Mouse (Mus musculus): ENCODE measurements around the gene Hfm1. TPM values are rescaled to one million over a fixed set of nuclear protein-coding genes. Genes with fewer than 3 reads are reported as not detected.
A peak's percentile ranks its signal among the peaks of the same experiment; 100 is the strongest.

The Hfm1 gene
- not detected in 2 replicates for total RNA-seq (2015)
- total RNA-seq (2017), result 0.21 TPM in 1 of 2 replicates, not detected in the other

GRCm38 (mm10) chr5:106925488-106926368 is at the start of gene Hfm1:
Gene Hfm1, minus strand, starts transcription at chr5:106926321.
- ATAC-seq (replicated peaks; ENCODE audit: poor library complexity), result peak; percentile 88

GRCm38 (mm10) chr5:106973883-106974282 is 47.8 kb upstream of the Hfm1 start:
- no peak for ATAC-seq (replicated peaks; ENCODE audit: poor library complexity)

GRCm38 (mm10) chr5:106967578-106967977 is 41.5 kb upstream of the Hfm1 start:
- ATAC-seq (replicated peaks; ENCODE audit: poor library complexity), result peak; percentile 53

GRCm38 (mm10) chr5:106966443-106966842 is 40.3 kb upstream of the Hfm1 start:
- ATAC-seq (replicated peaks; ENCODE audit: poor library complexity), result no peak

GRCm38 (mm10) chr5:106964513-106965014 is 38.4 kb upstream of the Hfm1 start:
- peak; percentile 72 for ATAC-seq (replicated peaks; ENCODE audit: poor library complexity)

- ATAC-seq (replicated peaks; ENCODE audit: poor library complexity), result peak; percentile 80
Measured at GRCm38 (mm10) chr5:106963584-106964512, 37.7 kb upstream of the Hfm1 start, which contains the start of gene Cdc7. Gene Cdc7, plus strand, starts transcription at chr5:106964322.

- no peak for ATAC-seq (replicated peaks; ENCODE audit: poor library complexity)
Measured at GRCm38 (mm10) chr5:106960451-106960850, 34.3 kb upstream of the Hfm1 start.

DNA sequence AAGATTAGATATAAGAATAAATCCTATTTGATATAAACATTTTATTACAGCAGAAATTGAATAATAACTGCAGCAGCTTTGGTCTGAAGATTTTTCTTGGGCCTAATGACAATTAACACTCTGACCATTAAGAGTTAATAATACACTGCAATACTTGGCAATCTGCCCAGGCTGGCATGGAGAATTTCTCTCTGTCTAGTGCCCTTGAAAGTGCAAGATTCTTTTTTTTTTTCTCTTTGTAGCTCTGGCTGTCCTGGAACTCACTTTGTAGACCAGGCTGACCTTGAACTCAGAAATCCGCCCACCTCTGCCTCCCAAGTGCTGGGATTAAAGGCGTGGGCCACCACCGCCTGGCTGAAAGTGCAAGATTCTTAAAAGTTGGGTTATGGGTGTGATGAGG is 32.9 kb upstream of the Hfm1 start:
- ATAC-seq (replicated peaks; ENCODE audit: poor library complexity), result no peak

DNA sequence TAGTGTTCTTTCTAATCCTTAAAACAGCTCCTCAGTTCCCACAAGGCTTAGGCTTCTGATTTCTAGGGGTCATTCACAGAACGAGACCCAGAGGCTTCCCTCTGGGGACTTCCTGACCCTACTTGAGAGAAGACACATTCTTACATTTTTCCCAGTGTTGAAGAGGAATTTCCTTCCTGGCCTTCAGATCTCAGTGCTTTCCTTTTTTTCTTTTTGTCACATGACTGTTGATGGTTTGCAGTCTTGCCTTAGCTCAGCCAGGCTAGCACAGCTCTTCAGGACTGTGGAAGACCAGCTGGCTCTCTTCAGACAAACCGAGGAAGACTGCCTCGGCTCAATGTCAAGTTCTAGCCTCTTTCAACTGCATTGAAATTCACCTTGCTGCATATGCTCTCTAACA is 30.3 kb upstream of the Hfm1 start:
- no peak for ATAC-seq (replicated peaks; ENCODE audit: poor library complexity)

DNA sequence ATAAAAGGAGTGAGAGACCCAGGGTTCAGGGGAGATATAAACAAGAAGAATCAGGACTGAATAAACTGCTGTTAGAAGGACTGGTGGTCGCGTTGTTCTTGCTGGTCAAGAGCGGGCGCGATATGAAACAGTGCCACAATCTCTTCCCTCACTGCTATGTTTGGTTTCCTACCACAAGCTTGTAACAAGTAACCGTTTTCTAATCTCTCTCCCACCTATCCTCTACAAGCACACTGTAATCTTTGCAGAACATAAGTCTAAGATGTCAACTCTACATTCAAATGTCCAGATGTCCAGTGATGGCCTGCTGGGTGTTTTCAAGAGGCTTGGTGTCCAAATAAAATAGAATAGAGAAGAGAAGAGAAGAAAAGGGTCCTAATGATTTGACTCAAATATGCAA is 22.6 kb upstream of the Hfm1 start:
- no peak for ATAC-seq (replicated peaks; ENCODE audit: poor library complexity)

- ATAC-seq (replicated peaks; ENCODE audit: poor library complexity), result no peak
Measured at GRCm38 (mm10) chr5:106946342-106946741, 20.2 kb upstream of the Hfm1 start.

GRCm38 (mm10) chr5:106927996-106928395 is 1.9 kb upstream of the Hfm1 start:
- ATAC-seq (replicated peaks; ENCODE audit: poor library complexity), result peak; percentile 33

DNA sequence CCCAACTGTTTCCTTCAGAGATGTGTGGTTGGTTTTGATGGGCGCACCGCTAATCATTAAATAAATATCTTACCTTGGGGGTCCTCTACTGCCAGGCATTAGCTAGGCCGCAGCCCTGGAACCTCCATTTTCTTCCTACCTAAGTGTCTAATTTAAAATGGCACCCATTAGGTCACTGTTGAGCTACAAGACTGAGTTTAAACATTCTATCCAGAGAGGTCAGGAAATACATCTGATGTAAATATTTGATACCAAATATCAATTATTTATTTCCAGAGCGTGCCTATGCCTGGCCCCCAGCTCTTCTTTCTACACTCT is 207 bp upstream of the Hfm1 start:
- no peak for ATAC-seq (replicated peaks; ENCODE audit: poor library complexity)

GRCm38 (mm10) chr5:106919315-106919714 is 6.8 kb downstream of the Hfm1 start:
- no peak for ATAC-seq (replicated peaks; ENCODE audit: poor library complexity)

- peak; percentile 64; the same call in 1 of the 2 replicates for ATAC-seq (replicated peaks; ENCODE audit: poor library complexity)
Measured at GRCm38 (mm10) chr5:106896879-106897278, 29.2 kb downstream of the Hfm1 start.

DNA sequence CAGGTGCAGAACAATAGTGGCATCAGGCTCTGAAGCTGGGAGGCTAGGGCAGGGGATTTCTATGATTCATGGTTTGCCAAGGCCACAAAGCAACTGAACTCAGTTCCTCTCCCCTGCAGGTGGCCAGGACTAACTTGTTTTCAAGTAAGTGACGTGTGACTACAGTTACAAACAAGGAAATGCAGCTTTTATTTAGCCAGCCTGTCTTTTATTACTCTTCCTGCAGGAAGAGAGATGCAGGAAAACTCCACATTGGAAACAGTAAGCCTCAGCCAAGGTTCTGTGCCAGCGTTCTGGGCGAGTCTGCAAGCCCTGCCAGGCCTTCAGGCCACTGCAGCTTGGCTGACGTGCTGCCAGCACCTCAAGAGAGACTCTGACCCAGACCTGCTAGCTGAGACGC is 34.3 kb downstream of the Hfm1 start:
- ATAC-seq (replicated peaks; ENCODE audit: poor library complexity), result peak; percentile 74

- ATAC-seq (replicated peaks; ENCODE audit: poor library complexity), result peak; percentile 81
Measured at GRCm38 (mm10) chr5:106887303-106888071, 38.6 kb downstream of the Hfm1 start.

- ATAC-seq (replicated peaks; ENCODE audit: poor library complexity), result no peak
Measured at GRCm38 (mm10) chr5:106885517-106885916, 40.6 kb downstream of the Hfm1 start.

DNA sequence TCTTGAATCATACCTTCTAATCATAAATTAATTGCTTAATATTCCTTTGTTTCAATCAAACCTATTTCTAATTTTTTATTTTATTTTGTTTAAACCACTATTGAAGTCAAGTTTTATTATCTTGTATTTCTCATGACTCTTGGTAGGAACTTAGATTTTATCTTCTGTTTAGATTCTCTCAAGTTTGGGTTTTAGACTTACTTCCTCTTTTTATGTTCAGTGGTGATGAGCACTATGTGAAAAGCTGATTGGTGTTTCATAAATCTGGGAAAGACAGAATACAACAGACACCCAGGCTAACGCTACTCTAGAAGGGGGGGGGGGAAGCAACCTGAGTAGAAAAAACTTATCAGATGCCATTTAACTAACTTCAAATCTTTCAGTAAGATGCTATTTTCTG is 49.7 kb downstream of the Hfm1 start:
- 0 out of 2 replicates have a peak, but pooled peaks have one; percentile 44 for ATAC-seq (replicated peaks; ENCODE audit: poor library complexity)

DNA sequence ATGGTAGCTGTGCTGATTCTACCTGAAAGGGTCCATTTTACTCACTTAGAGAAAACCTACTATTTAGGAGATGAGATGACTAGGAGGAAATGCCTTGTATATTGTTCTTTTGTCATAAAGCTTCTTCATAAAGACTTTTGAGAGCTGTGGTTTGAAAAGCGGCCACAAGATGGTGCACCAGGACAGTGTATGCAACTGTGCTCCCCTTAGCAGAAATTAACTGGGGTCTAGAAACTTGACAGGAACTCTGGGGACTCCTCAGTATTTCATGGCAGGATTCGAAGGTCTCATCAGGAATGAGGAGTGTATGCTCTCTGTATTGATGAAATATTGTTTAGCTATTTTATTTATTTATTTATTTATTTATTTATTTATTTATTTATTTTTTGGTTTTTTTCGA is 65.7 kb downstream of the Hfm1 start:
- ATAC-seq (replicated peaks; ENCODE audit: poor library complexity), result peak; percentile 96

GRCm38 (mm10) chr5:106853284-106853683 is 72.8 kb downstream of the Hfm1 start:
- peak; percentile 64 for ATAC-seq (replicated peaks; ENCODE audit: poor library complexity)

Data from megakaryocyte progenitor cell, adult 5-6 weeks (primary cell).